ENCODE assay signal across 8 mouse cellular contexts in genomic region chr6:12054149-12054548, GRCm38 (mm10).
DNase-seq lines count a peak whose midpoint lies in the region; ATAC-seq and TF ChIP-seq lines count a peak whose summit lies in the region.

No protein-coding gene starts in this region.

- no peak overlapping the region for H3K4me2 ChIP-seq in kidney, embryonic 14.5 days (replicated peaks; ENCODE audit: low read depth, low read length)
- no peak overlapping the region for H3K4me2 ChIP-seq in embryonic facial prominence, embryonic 15.5 days (replicated peaks)
- no peak overlapping the region for H3K4me2 ChIP-seq in stomach, postnatal 0 days (replicated peaks; ENCODE audit: low read depth)

- no peaks in the 10 kb centered on the region; the same call in 1 of the 2 replicates for H3K36me3 ChIP-seq in kidney, embryonic 14.5 days (ENCODE audit: control insufficient read depth, insufficient read depth, low read length)
- 0 out of 2 replicates have a peak, but pooled peaks cover 3% of the 10 kb centered on the region for H3K36me3 ChIP-seq in embryonic facial prominence, embryonic 15.5 days
- H3K36me3 ChIP-seq in stomach, postnatal 0 days (ENCODE audit: control insufficient read depth, insufficient read depth, low read length), result no peaks in the 10 kb centered on the region

- no peak overlapping the region for H3K9ac ChIP-seq in kidney, embryonic 14.5 days (ENCODE audit: low read depth, low read length)
- H3K9ac ChIP-seq in embryonic facial prominence, embryonic 15.5 days, result no peak overlapping the region
- no peak overlapping the region for H3K9ac ChIP-seq in stomach, postnatal 0 days (ENCODE audit: low read length)

- no peak for TF ChIP-seq CTCF in stomach, postnatal 0 days (IDR thresholded peaks at IDR 0.05; ENCODE audit: low read depth)

- H3K9me3 ChIP-seq in kidney, embryonic 14.5 days (ENCODE audit: control insufficient read depth, low read length), result no peaks in the 10 kb centered on the region
- no peaks in the 10 kb centered on the region for H3K9me3 ChIP-seq in embryonic facial prominence, embryonic 15.5 days (replicated peaks)
- no peaks in the 10 kb centered on the region for H3K9me3 ChIP-seq in stomach, postnatal 0 days (ENCODE audit: control insufficient read depth, low read length)

- 54% methylated on average over 3 of the region's 3 CpGs for WGBS in kidney, embryonic 14.5 days
- 49% methylated on average over 3 of the region's 3 CpGs for WGBS in embryonic facial prominence, embryonic 15.5 days
- WGBS in stomach, postnatal 0 days, result 46% methylated on average over 3 of the region's 3 CpGs

- no peak overlapping the region for H3K4me3 ChIP-seq in kidney, embryonic 14.5 days (ENCODE audit: low read length)
- H3K4me3 ChIP-seq in embryonic facial prominence, embryonic 15.5 days (replicated peaks), result no peak overlapping the region
- H3K4me3 ChIP-seq in stomach, postnatal 0 days (ENCODE audit: low read depth, low read length), result no peak overlapping the region

- TF ChIP-seq EP300 in stomach, postnatal 0 days (optimal IDR thresholded peaks at IDR 0.05), result no peak

- no peak overlapping the region for H3K27ac ChIP-seq in kidney, embryonic 14.5 days (ENCODE audit: low read depth, low read length)
- no peak overlapping the region for H3K27ac ChIP-seq in embryonic facial prominence, embryonic 15.5 days (replicated peaks)
- H3K27ac ChIP-seq in stomach, postnatal 0 days (replicated peaks), result no peak overlapping the region

- peak; percentile 60 for DNase-seq in kidney, adult 11 months
- DNase-seq in heart, postnatal 4 days, result peak; percentile 67
- peak; percentile 51 for DNase-seq in lung, postnatal 10 days
- DNase-seq in stomach, postnatal 0 days (ENCODE audit: low spot score), result no peak
- no peak for DNase-seq in c-Kit-positive CD71-positive TER-119-positive erythroid progenitor cells, embryonic 14.5 days (ENCODE audit: low spot score)
- DNase-seq in embryo, embryonic 10 days (ENCODE audit: low spot score), result no peak

- ATAC-seq in kidney, embryonic 14.5 days (ENCODE audit: low FRiP score, low TSS enrichment), result no peak
- ATAC-seq in embryonic facial prominence, embryonic 15.5 days (ENCODE audit: insufficient number of reproducible peaks, low FRiP score, low TSS enrichment, low read depth), result peak; percentile 34; the same call in 1 of the 2 replicates
- ATAC-seq in stomach, postnatal 0 days (ENCODE audit: low FRiP score, low TSS enrichment), result no peak

- H3K4me1 ChIP-seq in kidney, embryonic 14.5 days (ENCODE audit: control insufficient read depth, insufficient read depth, low read length), result no peaks in the 10 kb centered on the region
- H3K4me1 ChIP-seq in embryonic facial prominence, embryonic 15.5 days, result 0 out of 2 replicates have a peak, but pooled peaks cover 4% of the 10 kb centered on the region
- no peaks in the 10 kb centered on the region for H3K4me1 ChIP-seq in stomach, postnatal 0 days (replicated peaks; ENCODE audit: control insufficient read depth, insufficient read depth)

- no peaks in the 10 kb centered on the region for H3K27me3 ChIP-seq in kidney, embryonic 14.5 days (ENCODE audit: control insufficient read depth, insufficient read depth, low read length)
- no peaks in the 10 kb centered on the region for H3K27me3 ChIP-seq in embryonic facial prominence, embryonic 15.5 days
- H3K27me3 ChIP-seq in stomach, postnatal 0 days (ENCODE audit: control insufficient read depth, insufficient read depth, low read length), result no peaks in the 10 kb centered on the region

Comparison
In these comparisons a context has a peak if more than half of its experiments do, and no peak if none do; other contexts are left out.
1. DNase-seq: peak in kidney, adult 11 months (single experiment), heart, postnatal 4 days (single experiment) and lung, postnatal 10 days (single experiment); none in stomach, postnatal 0 days (single experiment), c-Kit-positive CD71-positive TER-119-positive erythroid progenitor cells, embryonic 14.5 days (single experiment) and embryo, embryonic 10 days (single experiment).